Mouse (Mus musculus) lung, adult 2 months (tissue): ENCODE data around the gene Trappc2l.
"Not testable (repeated sequence)": the region's sequence is repeated elsewhere in the genome, so short reads cannot be mapped to it uniquely, and the experiment has no call there.

Experiments
- CTCF ChIP-seq: fragments of 200-500 bp; IDR thresholded peaks from 2 replicates; pipeline ENCODE4 v1.5.1; 2011; ENCODE audit warnings: mild to moderate bottlenecking, low read length, control low read depth; ENCODE audit not compliant: insufficient read depth
- POLR2A ChIP-seq: fragments of 200-500 bp; IDR thresholded peaks from 2 replicates; pipeline ENCODE4 v1.6.1; 2011; ENCODE audit warnings: low read depth, mild to moderate bottlenecking, control low read depth, low read length, borderline replicate concordance; ENCODE audit errors: extremely low read depth

GRCm38 (mm10) chr8:122573176-122573575, 38.3 kb upstream of the Trappc2l start:
- TF ChIP-seq POLR2A, CTCF: not testable (repeated sequence)
